Mouse (Mus musculus): ENCODE results near the gene Tnks2. TPM values are rescaled to one million over a fixed set of nuclear protein-coding genes. Genes with fewer than 3 reads are reported as not detected.

Gene Tnks2
- total and polyA plus RNA-seq, 2 experiments = 8.6 to 50.9 TPM

DNA sequence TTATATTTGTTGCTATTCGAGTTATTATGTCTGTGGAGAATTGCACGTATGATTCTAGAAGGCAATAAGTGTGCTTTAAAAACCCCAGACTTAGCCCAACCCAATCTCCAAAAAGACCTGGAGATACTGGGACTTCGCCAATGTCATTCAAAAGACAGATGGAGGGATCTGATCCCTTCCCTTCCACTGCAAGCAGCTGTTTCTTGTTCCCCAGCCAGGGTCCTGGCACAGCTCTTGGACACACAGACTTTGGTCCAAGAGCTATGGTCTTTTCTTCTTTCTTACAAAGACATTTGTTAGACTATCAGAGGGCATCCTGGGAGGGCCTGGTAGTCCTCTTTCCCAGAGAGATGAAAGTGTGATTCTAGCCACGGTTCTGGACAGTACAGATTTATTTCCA, 82.2 kb downstream of the Tnks2 start:
- Histone ChIP-seq H3K9ac (ENCODE audit: low read depth, low read length) (no peak overlapping the region), H3K4me1 (ENCODE audit: control insufficient read depth, insufficient read depth, low read length) (no peaks in the 10 kb centered on the region), H3K4me3 (ENCODE audit: insufficient read depth, low read depth, low read length) (no peak overlapping the region), H3K27me3 (ENCODE audit: control insufficient read depth, insufficient read depth, low read length) (0 out of 2 replicates have a peak, but pooled peaks cover 3% of the 10 kb centered on the region), H3K79me2 (ENCODE audit: control insufficient read depth, insufficient read depth, low read length) (no peaks in the 10 kb centered on the region), H3K36me3 (ENCODE audit: control insufficient read depth, insufficient read depth, low read length) (no peaks in the 10 kb centered on the region), H3K27ac (replicated peaks; ENCODE audit: insufficient read depth, low read depth, low read length) (no peak overlapping the region)
- WGBS = 81% methylated on average over 4 of the region's 4 CpGs
- DNase-seq (ENCODE audit: extremely low read depth, low read depth, low spot score) = no peak
- no peak for TF ChIP-seq POLR2A (IDR thresholded peaks at IDR 0.05; ENCODE audit: extremely low read depth, insufficient read depth, low read length)
- no peak for TF ChIP-seq CTCF (IDR thresholded peaks at IDR 0.05; ENCODE audit: low read depth, low read length)

DNA sequence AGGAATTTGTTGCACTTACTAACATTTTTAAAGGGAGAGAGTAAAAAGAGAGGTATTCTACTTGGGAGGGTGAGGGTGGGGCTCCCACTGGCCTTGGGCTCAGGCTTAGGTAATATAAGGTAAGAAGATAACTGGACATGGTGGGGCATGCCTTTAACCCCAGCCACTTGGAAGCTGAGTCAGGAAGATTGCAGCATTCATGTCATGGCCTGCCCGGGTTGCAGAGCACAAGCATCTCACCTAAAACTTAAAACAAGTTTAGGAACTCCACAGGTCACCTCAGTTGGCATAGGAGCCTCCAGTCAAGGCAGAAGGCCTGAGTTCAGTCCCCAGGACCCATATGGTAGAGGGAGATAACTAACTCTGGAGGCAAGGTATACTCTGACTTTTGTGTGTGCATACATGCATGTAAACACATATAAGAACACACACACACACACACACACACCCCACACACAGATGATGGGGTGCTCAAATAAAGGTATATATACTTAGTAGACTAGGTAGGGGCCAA, 82.9 kb downstream of the Tnks2 start:
- TF ChIP-seq CTCF (IDR thresholded peaks at IDR 0.05; ENCODE audit: low read depth, low read length) (no peak), POLR2A (IDR thresholded peaks at IDR 0.05; ENCODE audit: extremely low read depth, insufficient read depth, low read length) (no peak)
- Histone ChIP-seq H3K27me3 (ENCODE audit: control insufficient read depth, insufficient read depth, low read length) (0 out of 2 replicates have a peak, but pooled peaks cover 3% of the 10 kb centered on the region), H3K36me3 (ENCODE audit: control insufficient read depth, insufficient read depth, low read length) (no peaks in the 10 kb centered on the region), H3K9ac (ENCODE audit: low read depth, low read length) (no peak overlapping the region), H3K4me3 (ENCODE audit: insufficient read depth, low read depth, low read length) (no peak overlapping the region), H3K27ac (replicated peaks; ENCODE audit: insufficient read depth, low read depth, low read length) (no peak overlapping the region), H3K4me1 (ENCODE audit: control insufficient read depth, insufficient read depth, low read length) (no peaks in the 10 kb centered on the region), H3K79me2 (ENCODE audit: control insufficient read depth, insufficient read depth, low read length) (no peaks in the 10 kb centered on the region)
- WGBS = 97% methylated on average over 1 of the region's 1 CpGs
- no peak for DNase-seq (ENCODE audit: extremely low read depth, low read depth, low spot score)

DNA sequence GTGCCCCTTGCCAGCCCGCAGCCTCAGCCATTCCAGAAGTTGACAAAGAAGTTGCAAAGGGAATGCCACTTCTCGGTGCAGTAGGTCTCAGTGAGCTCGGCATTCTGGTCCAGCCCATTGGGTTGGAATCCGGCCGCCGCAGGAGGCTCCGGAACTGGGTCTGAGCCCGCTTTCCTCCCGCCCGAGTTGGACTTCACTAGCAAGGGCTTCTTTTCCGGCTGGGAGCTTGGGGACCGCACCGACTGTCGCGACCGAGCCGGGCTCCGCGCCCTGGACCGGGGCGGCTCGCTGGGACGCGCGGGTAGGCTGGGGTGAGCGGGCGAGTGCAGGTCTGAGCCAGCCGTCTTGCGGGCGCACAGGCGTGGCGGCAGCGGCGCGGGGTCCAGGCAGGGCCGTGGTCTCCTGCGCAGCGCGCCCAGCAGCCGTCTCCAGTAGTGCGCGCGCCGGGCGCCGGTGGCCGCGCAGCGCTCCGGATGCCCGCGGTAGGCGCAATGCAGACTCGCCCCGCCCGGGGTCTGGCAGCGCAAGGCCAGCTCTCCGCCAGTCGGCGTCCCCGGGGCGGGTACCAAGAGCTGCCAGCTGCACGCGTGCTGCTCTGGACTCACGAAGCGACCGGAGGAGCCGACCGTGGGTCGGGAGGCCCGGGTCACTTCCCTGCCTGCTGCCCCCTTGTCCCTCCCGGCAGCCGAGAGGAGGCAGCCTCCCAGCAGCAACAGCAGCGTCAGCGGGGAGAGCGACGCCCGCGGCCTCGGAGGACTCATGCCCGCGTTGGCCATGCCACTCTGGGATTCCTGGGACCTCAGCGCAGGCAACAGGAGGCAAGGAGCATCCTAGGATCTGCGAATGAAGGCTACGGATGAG, 84.6 kb downstream of the Tnks2 start:
- Histone ChIP-seq H3K4me1 (ENCODE audit: control insufficient read depth, insufficient read depth, low read length) (no peaks in the 10 kb centered on the region), H3K27ac (replicated peaks; ENCODE audit: insufficient read depth, low read depth, low read length) (no peak overlapping the region; the same call in 1 of the 2 replicates), H3K36me3 (ENCODE audit: control insufficient read depth, insufficient read depth, low read length) (no peaks in the 10 kb centered on the region), H3K9ac (ENCODE audit: low read depth, low read length) (peak overlapping the region; percentile 77), H3K79me2 (ENCODE audit: control insufficient read depth, insufficient read depth, low read length) (no peaks in the 10 kb centered on the region), H3K4me3 (ENCODE audit: insufficient read depth, low read depth, low read length) (peak overlapping the region; percentile 76), H3K27me3 (ENCODE audit: control insufficient read depth, insufficient read depth, low read length) (no peaks in the 10 kb centered on the region)
- DNase-seq (ENCODE audit: extremely low read depth, low read depth, low spot score) = peak; percentile 58
- WGBS = under 1% methylated on average over 85 of the region's 85 CpGs
- TF ChIP-seq POLR2A (IDR thresholded peaks at IDR 0.05; ENCODE audit: extremely low read depth, insufficient read depth, low read length) (0 out of 2 replicates have a peak, but pooled peaks have one; percentile 21), CTCF (IDR thresholded peaks at IDR 0.05; ENCODE audit: low read depth, low read length) (peak; percentile 45)

DNA sequence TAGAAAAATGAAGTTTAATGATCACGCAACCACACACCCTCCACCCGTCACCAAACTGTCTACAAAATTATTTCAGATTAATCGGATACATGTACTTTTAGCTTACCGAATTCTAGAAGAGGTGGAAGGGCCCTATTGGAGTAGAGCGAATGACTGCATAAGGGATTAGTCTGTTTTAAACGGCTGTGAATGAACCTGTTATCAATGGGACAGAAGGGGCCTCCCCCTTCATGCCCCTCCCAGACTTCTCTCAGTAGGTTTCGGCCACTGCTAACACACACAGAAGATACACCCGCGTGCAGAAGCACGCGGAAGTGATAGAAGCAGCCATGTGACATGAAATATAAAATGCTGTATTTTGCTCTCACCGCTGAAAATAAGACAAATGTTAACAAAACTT, 85.4 kb downstream of the Tnks2 start, which contains the start of gene Fgfbp3:
Gene Fgfbp3, minus strand, starts transcription at position 150 of the 400 bp plus-strand sequence.
- Histone ChIP-seq H3K79me2 (ENCODE audit: control insufficient read depth, insufficient read depth, low read length) (no peaks in the 10 kb centered on the region), H3K9ac (ENCODE audit: low read depth, low read length) (peak within 1 kb of the TSS; percentile 77), H3K4me1 (ENCODE audit: control insufficient read depth, insufficient read depth, low read length) (no peaks in the 10 kb centered on the region), H3K27me3 (ENCODE audit: control insufficient read depth, insufficient read depth, low read length) (no peaks in the 10 kb centered on the region), H3K36me3 (ENCODE audit: control insufficient read depth, insufficient read depth, low read length) (no peaks in the 10 kb centered on the region), H3K4me3 (ENCODE audit: insufficient read depth, low read depth, low read length) (peak within 1 kb of the TSS; percentile 76), H3K27ac (replicated peaks; ENCODE audit: insufficient read depth, low read depth, low read length) (no peak within 1 kb of the TSS; the same call in 1 of the 2 replicates)
- DNase-seq (ENCODE audit: extremely low read depth, low read depth, low spot score) = no peak
- no peak for TF ChIP-seq CTCF (IDR thresholded peaks at IDR 0.05; ENCODE audit: low read depth, low read length)
- no peak for TF ChIP-seq POLR2A (IDR thresholded peaks at IDR 0.05; ENCODE audit: extremely low read depth, insufficient read depth, low read length)
- WGBS = 40% methylated on average over 12 of the region's 12 CpGs

DNA sequence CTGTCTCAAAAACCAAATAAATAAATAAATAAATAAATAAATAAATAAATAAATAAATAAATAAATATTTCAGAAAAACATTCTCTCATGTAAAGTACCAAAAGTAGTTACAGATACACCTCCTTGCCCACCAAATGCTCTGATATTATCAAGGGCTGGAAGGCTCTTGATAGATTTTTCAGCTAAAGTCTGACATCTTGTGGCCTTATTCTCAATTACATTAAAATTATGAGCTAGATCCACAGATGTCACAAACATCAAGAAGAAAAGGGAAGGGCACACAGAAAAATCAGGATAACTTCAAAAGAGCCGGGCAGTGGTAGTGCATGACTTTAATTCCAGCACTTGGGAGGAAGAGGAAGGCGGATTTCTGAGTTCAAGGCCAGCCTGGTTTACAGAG, 88.0 kb downstream of the Tnks2 start:
- no peak for TF ChIP-seq POLR2A (IDR thresholded peaks at IDR 0.05; ENCODE audit: extremely low read depth, insufficient read depth, low read length)
- TF ChIP-seq CTCF (IDR thresholded peaks at IDR 0.05; ENCODE audit: low read depth, low read length) = peak; percentile 35
- peaks cover 3% of the 10 kb centered on the region; the same call in 1 of the 2 replicates for H3K4me1 ChIP-seq (ENCODE audit: control insufficient read depth, insufficient read depth, low read length)
- H3K36me3 ChIP-seq (ENCODE audit: control insufficient read depth, insufficient read depth, low read length) = no peaks in the 10 kb centered on the region
- no peaks in the 10 kb centered on the region; the same call in 1 of the 2 replicates for H3K79me2 ChIP-seq (ENCODE audit: control insufficient read depth, insufficient read depth, low read length)
- 19% methylated on average over 2 of the region's 2 CpGs for WGBS
- H3K27ac ChIP-seq (replicated peaks; ENCODE audit: insufficient read depth, low read depth, low read length) = no peak overlapping the region
- H3K27me3 ChIP-seq (ENCODE audit: control insufficient read depth, insufficient read depth, low read length) = no peaks in the 10 kb centered on the region
- H3K4me3 ChIP-seq (ENCODE audit: insufficient read depth, low read depth, low read length) = no peak overlapping the region
- H3K9ac ChIP-seq (ENCODE audit: low read depth, low read length) = no peak overlapping the region
- DNase-seq (ENCODE audit: extremely low read depth, low read depth, low spot score) = peak; percentile 37
